Mouse (Mus musculus) CH12.LX (cell line): ENCODE measurements around the gene Wipi2.

Source experiments
- CHD1 ChIP-seq: IDR thresholded peaks from 2 replicates; pipeline ENCODE4 v1.6.1; 2012; ENCODE audit warnings: low read depth, low read length, improper control_type of control experiment, inconsistent platforms
- CTCF ChIP-seq, 2 experiments: IDR thresholded peaks in 1 of 2; conservative IDR thresholded peaks in 1 of 2; 2 replicates each; pipeline ENCODE4 v1.5.1; 2011 to 2012; ENCODE audit warnings: low read depth in 2 of 2, low read length in 2 of 2, improper control_type of control experiment in 1 of 2, inconsistent platforms in 1 of 2, mild to moderate bottlenecking in 1 of 2, moderate library complexity in 1 of 2
- EP300 ChIP-seq: IDR thresholded peaks from 2 replicates; pipeline ENCODE4 v1.6.1; 2011; ENCODE audit warnings: low read length, improper control_type of control experiment
- MEF2A ChIP-seq: IDR thresholded peaks from 2 replicates; pipeline ENCODE4 v1.6.1; 2014; ENCODE audit warnings: low read depth, mild to moderate bottlenecking, inconsistent platforms, low read length, improper control_type of control experiment, borderline replicate concordance
- MYC ChIP-seq: IDR thresholded peaks from 2 replicates; pipeline ENCODE4 v1.6.1; 2011; ENCODE audit warnings: low read depth, mild to moderate bottlenecking, improper control_type of control experiment, low read length
- NRF1 ChIP-seq: IDR thresholded peaks from 2 replicates; pipeline ENCODE4 v1.6.1; 2014; ENCODE audit warnings: low read depth, mild to moderate bottlenecking, inconsistent platforms, low read length, improper control_type of control experiment, moderate library complexity
- POLR2A ChIP-seq: IDR thresholded peaks from 2 replicates; pipeline ENCODE4 v1.6.1; 2011; ENCODE audit warnings: low read depth, mild to moderate bottlenecking, improper control_type of control experiment, low read length
- RAD21 ChIP-seq: IDR thresholded peaks from 2 replicates; pipeline ENCODE4 v1.6.1; 2011; ENCODE audit warnings: low read depth, mild to moderate bottlenecking, low read length, improper control_type of control experiment, moderate library complexity
- USF1 ChIP-seq: IDR thresholded peaks from 2 replicates; pipeline ENCODE4 v1.6.1; 2014; ENCODE audit warnings: low read depth, mild to moderate bottlenecking, inconsistent platforms, low read length, improper control_type of control experiment

- no peak for TF ChIP-seq CHD1
- no peak for TF ChIP-seq POLR2A
- TF ChIP-seq NRF1: no peak
- no peak for TF ChIP-seq RAD21
- no peak for TF ChIP-seq MEF2A
- TF ChIP-seq CTCF (conservative IDR thresholded peaks at IDR 0.05 in 1 of 2, IDR thresholded peaks at IDR 0.05 in 1 of 2; ENCODE audit: low read depth in 2 of 2, low read length in 2 of 2): no peak
- no peak for TF ChIP-seq USF1
- TF ChIP-seq MYC: no peak
- TF ChIP-seq EP300: no peak
These were observed 2.1 kb downstream of the Wipi2 start for GRCm38 (mm10) chr5:142629663-142630025.
